Mouse (Mus musculus) frontal cortex, postnatal 36 days (tissue): ENCODE measurements around the gene Flrt2.
"Not testable (repeated sequence)": the region's sequence is repeated elsewhere in the genome, so short reads cannot be mapped to it uniquely, and the experiment has no call there.

ENCODE experiments used
- DNase-seq, 2 experiments: peaks; one replicate each; pipeline ENCODE4 v3.0.0; 2022; ENCODE audit warnings: low spot score in 2 of 2

Gene Flrt2

GRCm38 (mm10) chr12:95691961-95692767, at the start of gene Flrt2:
Gene Flrt2 (plus strand): TSS chr12:95692226.
- DNase-seq = peak; percentile 55 to 76

DNA sequence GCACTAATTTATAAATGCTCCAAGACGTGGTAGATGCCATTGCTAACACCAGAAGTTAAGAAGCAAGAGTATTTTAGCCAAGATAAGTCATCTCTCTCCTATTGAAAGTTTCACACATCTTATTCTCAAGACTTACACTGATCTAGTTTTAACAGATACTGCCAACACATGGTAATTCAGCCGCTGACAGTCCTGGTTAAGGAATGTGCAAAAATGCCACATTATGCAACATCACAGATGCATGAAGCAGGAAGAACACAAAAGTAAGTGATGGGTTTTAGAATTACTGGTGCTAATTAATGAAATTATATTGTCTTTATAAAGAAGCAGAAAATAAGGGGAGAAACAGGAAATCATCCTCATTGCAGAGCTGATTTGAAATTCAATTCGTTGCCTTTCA, 49.8 kb upstream of the Flrt2 start:
- DNase-seq = peak; percentile 11 to 62

- DNase-seq = not testable (repeated sequence)
Measured at GRCm38 (mm10) chr12:95647179-95647578, 44.8 kb upstream of the Flrt2 start.

DNA sequence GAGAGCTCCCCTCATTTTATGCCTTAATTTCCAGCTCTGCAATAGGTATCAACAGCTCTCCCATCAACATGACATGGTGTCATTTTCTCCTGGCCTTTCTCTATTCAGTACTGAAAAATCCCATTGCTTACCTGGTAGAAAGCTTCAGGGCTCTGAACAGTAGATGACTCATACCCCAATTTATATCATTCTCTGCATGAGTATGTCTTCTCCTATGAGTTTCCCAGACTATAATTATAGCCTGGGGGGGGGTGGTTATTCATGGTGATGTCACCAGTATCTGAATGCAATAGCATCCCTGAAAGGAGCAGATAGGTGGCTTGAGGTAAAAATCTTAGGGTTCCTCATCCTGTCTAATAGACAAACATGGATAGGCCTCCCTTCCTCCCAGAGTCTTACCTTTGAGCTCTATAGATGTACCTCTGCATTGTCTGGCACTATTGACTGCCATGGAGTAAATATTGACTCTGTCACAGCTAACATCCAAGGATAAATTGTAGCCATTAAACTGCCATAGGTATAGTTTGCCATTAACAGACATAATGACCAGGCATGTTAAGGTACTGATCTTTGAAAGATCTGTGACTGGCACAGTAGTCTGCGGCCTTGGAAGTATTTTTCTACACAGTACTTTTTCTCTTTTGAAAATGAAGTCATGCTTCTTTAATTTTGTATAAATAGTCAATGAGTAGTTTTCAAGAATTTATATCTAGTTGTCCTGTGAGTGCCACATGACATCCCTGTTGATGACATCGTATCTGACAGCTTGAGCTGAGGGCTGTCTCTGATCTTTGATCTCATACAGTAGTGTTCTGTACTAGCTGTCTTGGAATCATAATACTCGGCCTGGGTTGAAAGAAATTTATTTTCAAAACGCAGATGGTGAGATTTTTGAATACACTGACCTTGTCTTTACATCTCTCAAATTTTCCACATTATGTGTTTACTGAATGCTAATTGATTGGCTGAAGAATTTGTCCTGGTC, 39.6 kb upstream of the Flrt2 start:
- no peak for DNase-seq

DNA sequence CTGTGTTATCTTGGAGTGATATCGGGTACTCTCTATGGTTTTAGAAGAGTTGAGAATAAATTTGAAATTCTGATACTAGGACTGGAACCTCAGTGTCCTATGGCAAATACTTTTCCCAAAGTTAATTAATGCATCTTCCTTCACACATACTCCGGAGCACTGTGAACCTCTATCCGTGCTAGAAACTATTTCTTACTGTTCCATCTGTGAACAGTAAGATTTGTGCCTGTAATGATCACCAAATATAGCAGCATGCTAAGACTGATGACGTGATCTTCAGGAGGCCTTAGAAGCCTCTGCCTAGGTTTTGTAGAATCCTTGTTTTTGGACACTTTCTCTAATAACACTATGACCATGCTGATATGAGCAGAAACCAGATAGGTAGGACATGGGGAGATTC, 35.4 kb upstream of the Flrt2 start:
- DNase-seq = no peak

- no peak for DNase-seq
Measured at GRCm38 (mm10) chr12:95667296-95667695, 24.7 kb upstream of the Flrt2 start.

- DNase-seq = no peak
Measured at GRCm38 (mm10) chr12:95675711-95676110, 16.3 kb upstream of the Flrt2 start.

- DNase-seq = peak; percentile 45 to 63
Measured at GRCm38 (mm10) chr12:95690819-95691218, 1.2 kb upstream of the Flrt2 start.

- peak in 1 of 2 experiments; percentile 35 for DNase-seq
Measured at GRCm38 (mm10) chr12:95692948-95693650, 1.1 kb downstream of the Flrt2 start.

GRCm38 (mm10) chr12:95693651-95694471, 1.8 kb downstream of the Flrt2 start:
- DNase-seq = peak; percentile 56 to 64

GRCm38 (mm10) chr12:95694507-95694906, 2.5 kb downstream of the Flrt2 start:
- no peak for DNase-seq

DNA sequence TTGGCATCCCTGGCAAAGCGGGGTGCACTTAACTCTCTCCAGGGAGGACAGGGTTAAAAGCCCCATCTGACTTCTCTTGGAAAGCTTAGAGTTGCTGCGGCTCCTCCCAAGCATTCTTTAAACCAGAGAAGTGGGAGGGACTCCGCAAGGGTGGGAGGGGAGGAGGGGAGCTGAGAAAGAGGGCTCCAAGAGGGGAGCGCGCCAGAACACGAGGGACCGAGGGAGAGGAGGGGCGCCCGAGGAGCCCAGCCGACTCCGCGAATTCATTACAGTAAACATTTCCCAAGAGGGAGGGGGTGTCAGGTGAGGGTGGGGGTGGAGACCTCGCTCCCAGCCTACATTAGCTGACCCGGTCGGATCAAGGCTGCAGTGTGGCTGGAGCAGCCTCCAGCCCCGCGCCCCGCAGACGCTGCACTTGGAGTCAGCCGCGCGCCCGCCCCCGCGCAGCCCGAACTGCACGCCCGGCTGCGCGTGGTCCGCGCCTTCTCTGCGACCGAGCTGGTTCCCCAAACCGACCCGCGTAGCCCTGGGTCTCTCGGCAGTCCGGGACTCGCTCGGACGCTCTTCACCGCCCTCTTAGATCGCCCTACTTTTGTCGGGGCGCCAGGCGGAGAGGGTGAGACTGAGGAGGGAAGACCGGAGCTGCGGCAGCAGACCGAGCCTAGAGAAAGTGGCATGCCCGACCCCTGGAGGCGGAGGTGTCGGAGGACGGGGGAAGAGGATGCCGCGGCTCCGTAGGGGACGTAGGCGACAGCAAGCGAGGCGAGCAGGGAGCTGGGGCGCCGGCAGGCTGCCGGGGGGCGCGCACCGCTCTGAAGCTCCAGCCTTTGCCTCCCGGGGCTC, 3.2 kb downstream of the Flrt2 start:
- DNase-seq = peak; percentile 78

DNA sequence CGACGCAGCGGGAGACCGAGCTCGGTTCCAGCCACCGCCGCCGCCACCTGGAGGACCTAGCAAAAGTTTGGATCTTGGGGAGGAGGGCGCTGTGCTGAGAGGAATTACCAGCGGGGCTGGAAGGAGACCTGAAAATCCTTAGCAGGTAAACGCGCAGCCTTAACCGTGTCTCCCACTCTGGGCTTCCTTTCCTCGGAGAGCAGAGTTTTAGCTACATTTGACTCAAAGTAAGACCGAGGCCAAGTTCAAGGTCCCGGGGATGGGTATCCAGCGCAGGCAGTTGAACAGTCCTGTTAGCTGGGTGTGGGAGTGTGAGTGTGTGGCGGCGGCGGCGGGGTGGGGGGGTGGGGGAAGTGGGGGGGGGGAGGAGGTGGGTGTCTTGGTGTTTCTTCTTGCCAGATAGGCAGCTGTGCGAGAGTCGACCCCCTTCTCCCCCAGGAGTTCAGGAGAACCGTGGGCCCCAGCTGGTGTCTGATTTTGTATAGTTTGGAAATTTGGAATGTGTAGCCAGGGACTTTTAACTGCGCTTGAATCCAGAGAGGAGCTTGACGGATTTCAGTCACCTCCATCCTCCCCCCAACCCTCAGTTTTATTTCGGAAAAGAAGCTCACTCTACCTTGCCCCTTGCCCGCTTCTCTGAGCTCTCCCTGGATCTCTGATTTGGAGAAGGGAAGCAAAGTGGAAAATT, 4.0 kb downstream of the Flrt2 start:
- peak in 1 of 2 experiments; percentile 67 for DNase-seq

DNA sequence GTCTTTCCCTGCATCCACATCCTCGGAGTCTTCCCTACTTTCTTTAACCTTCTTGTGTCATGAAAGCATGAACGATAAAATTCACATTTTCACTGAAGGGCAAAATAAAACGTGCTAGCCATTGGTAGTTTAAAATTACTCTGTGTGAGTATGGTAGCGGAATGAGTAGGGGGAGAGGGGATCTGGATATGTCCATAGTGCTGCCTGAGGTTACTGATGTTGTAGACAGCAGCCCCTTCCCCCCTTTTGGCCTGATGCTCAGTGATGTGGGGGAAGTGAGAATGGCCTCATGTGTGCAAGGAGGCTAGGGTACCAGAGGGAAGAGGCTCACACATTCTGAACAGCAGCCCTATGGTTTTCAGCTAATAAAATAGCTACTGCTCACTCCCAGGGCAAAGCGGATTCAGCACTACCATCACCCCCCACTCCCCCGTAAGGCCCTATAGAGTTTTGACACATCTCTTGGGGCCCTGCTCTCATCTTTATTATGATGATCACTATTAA, 4.5 kb downstream of the Flrt2 start:
- peak in 1 of 2 experiments; percentile 25 for DNase-seq

DNA sequence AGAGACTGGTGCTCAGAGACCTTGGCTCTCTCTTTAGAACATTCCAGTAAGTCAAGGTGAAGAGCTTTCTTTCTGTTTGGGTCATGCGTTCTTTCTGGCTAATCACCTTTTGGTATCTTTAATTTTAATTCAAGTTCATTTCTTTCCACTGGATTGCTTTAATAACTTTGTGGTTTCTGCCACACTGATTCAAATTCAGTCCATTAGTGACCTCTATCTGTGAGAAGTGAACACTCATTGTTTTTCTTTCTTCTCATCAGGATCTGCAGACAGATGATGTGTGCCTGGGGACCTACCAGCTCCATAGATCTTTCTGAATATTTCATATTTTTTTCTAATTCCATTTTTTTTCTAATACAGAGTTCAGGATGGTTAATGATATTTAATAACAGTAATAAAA, 6.5 kb downstream of the Flrt2 start:
- no peak for DNase-seq

GRCm38 (mm10) chr12:95700746-95701145, 8.7 kb downstream of the Flrt2 start:
- DNase-seq = no peak

- DNase-seq = no peak
Measured at GRCm38 (mm10) chr12:95701580-95701979, 9.6 kb downstream of the Flrt2 start.

DNA sequence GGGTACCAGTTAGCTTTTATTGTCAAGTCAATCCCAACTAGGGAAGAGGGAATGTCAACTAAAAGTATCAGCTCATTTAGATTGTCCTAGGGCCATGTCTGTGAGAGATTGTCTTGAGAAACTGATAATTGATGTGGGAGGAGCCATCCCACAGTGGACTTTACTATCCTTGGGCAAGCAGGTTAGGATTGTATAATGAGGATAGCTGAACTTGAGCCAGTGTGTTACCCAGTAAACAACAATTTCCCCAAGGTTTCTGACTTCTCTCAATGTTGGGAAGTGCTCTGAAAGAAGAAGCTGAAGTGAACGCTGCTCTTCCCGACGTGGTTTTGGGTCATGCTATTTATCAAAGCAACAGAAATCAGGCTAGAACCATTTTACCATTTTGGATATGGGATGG, 13.0 kb downstream of the Flrt2 start:
- DNase-seq = no peak

DNA sequence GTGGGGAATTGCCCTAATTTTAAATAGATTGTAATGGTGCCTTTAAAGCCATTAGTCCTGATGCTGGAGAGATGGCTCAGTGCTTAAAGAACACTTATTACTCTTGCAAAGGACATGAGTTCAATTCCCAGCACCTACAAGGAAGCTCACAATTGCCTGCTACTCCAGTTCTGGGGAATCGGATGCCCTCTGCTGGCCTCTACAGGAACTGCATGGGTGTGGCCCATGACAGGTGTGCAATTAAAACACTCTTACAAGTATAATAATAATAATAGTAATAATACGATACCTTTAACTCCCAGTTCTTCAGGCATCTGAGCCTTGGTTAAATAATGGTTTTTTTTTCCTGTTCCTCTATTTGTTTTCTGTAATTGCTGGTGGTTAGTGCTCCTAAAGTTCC, 31.2 kb downstream of the Flrt2 start:
- no peak for DNase-seq
